Mouse (Mus musculus) cerebellum, postnatal 4 days (tissue): ENCODE data around the gene Cmbl.

ENCODE experiments used
- DNase-seq, 2 experiments: peaks; one replicate each; pipeline ENCODE4 v3.0.0; 2022; ENCODE audit warnings: low spot score in 2 of 2, mixed read lengths in 1 of 2

Cmbl gene

GRCm38 (mm10) chr15:31627277-31628154 is 62.3 kb downstream of the Cmbl start:
- no peak for DNase-seq

- no peak for DNase-seq
Measured at GRCm38 (mm10) chr15:31628180-31628579, 63.0 kb downstream of the Cmbl start.

- no peak for DNase-seq
Measured at GRCm38 (mm10) chr15:31629556-31629955, 64.4 kb downstream of the Cmbl start.

- no peak for DNase-seq
Measured at GRCm38 (mm10) chr15:31631396-31631858, 66.2 kb downstream of the Cmbl start.

GRCm38 (mm10) chr15:31632478-31632877 is 67.3 kb downstream of the Cmbl start:
- no peak for DNase-seq

GRCm38 (mm10) chr15:31634582-31634981 is 69.4 kb downstream of the Cmbl start:
- DNase-seq = peak in 1 of 2 experiments; percentile 26

- no peak for DNase-seq
Measured at GRCm38 (mm10) chr15:31636091-31636595, 71.0 kb downstream of the Cmbl start.
